Mouse (Mus musculus): ENCODE data around the gene Cacna2d4.

GRCm38 (mm10) chr6:119204915-119205314, 31.4 kb upstream of the Cacna2d4 start:
- TF ChIP-seq CTCF (IDR thresholded peaks at IDR 0.05; ENCODE audit: low read depth, low read length) = no peak
- TF ChIP-seq EP300 (IDR thresholded peaks at IDR 0.05; ENCODE audit: insufficient read depth, low read depth, low read length) = no peak
